Mouse (Mus musculus) CH12.LX (cell line): Measurements from ENCODE around the gene Nfix. TPM values are rescaled to one million over a fixed set of nuclear protein-coding genes. Genes with fewer than 3 reads are reported as not detected.

Experiments
- DNase-seq: peaks from one replicate; pipeline ENCODE4 v3.0.0-alpha.2; 2013; ENCODE audit errors: extremely low read depth
- H3K27ac ChIP-seq: 2 replicates; pipeline ENCODE4 v1.5.1; 2012; ENCODE audit warnings: low read depth, mild to moderate bottlenecking, control low read depth, moderate library complexity; ENCODE audit not compliant: insufficient read depth
- H3K27me3 ChIP-seq: replicated peaks from 2 replicates; pipeline ENCODE3; 2012; ENCODE audit warnings: inconsistent platforms
- H3K36me3 ChIP-seq, 2 experiments: replicated peaks in 1 of 2; 2 replicates each; pipeline versions ENCODE3 to v1.6.1; 2012; ENCODE audit warnings: inconsistent platforms in 1 of 2, low read length in 1 of 2, mild to moderate bottlenecking in 1 of 2, mixed read lengths in 1 of 2, moderate library complexity in 1 of 2; ENCODE audit not compliant: control insufficient read depth in 1 of 2, insufficient read depth in 1 of 2
- H3K4me1 ChIP-seq, 2 experiments: 2 replicates each; pipeline ENCODE4 v1.6.1; 2012; ENCODE audit warnings: inconsistent platforms in 1 of 2, moderate library complexity in 1 of 2; ENCODE audit not compliant: insufficient read depth in 2 of 2, control insufficient read depth in 1 of 2
- H3K4me2 ChIP-seq: 2 replicates; pipeline ENCODE4 v1.6.1; 2012; ENCODE audit warnings: low read depth, mild to moderate bottlenecking, control low read depth; ENCODE audit not compliant: poor library complexity, insufficient read depth, severe bottlenecking
- H3K4me3 ChIP-seq, 3 experiments: fragments of 150-350 bp in 1 of 3; sonication (generic) in 1 of 3; replicated peaks in 1 of 3; 2 replicates each; pipeline versions ENCODE3 to v1.5.1; 2011 to 2012; ENCODE audit warnings: low read depth in 2 of 3, low read length in 2 of 3, mild to moderate bottlenecking in 2 of 3, moderate library complexity in 2 of 3, control low read depth in 1 of 3, improper control_type of control experiment in 1 of 3, inconsistent platforms in 1 of 3, mixed read lengths in 1 of 3; ENCODE audit not compliant: poor library complexity in 1 of 3
- H3K79me2 ChIP-seq: replicated peaks from 2 replicates; pipeline ENCODE4 v1.6.1; 2012; ENCODE audit warnings: mild to moderate bottlenecking, moderate library complexity; ENCODE audit not compliant: control insufficient read depth, poor library complexity, insufficient read depth, severe bottlenecking; ENCODE audit errors: extremely low read depth
- H3K9ac ChIP-seq: 2 replicates; pipeline ENCODE4 v1.6.1; 2012; ENCODE audit warnings: low read depth, mild to moderate bottlenecking, control low read depth, moderate library complexity; ENCODE audit not compliant: insufficient read depth
- H3K9me3 ChIP-seq: replicated peaks from 2 replicates; pipeline ENCODE3; 2012; ENCODE audit warnings: low read length, inconsistent platforms, mixed read lengths
- BHLHE40 ChIP-seq: IDR thresholded peaks from 2 replicates; pipeline ENCODE4 v1.6.1; 2011; ENCODE audit warnings: mild to moderate bottlenecking, low read depth, low read length, improper control_type of control experiment
- CHD1 ChIP-seq: IDR thresholded peaks from 2 replicates; pipeline ENCODE4 v1.6.1; 2012; ENCODE audit warnings: low read depth, low read length, improper control_type of control experiment, inconsistent platforms
- E2F4 ChIP-seq: IDR thresholded peaks from 2 replicates; pipeline ENCODE4 v1.6.1; 2011; ENCODE audit warnings: low read depth, low read length, improper control_type of control experiment; ENCODE audit not compliant: insufficient replicate concordance
- ELF1 ChIP-seq: IDR thresholded peaks from 2 replicates; pipeline ENCODE4 v1.6.1; 2014; ENCODE audit warnings: low read depth, mild to moderate bottlenecking, inconsistent platforms, low read length, improper control_type of control experiment
- EP300 ChIP-seq: IDR thresholded peaks from 2 replicates; pipeline ENCODE4 v1.6.1; 2011; ENCODE audit warnings: low read length, improper control_type of control experiment
- GABPA ChIP-seq: IDR thresholded peaks from 2 replicates; pipeline ENCODE4 v1.6.1; 2012; ENCODE audit warnings: low read depth, low read length, improper control_type of control experiment, inconsistent platforms; ENCODE audit not compliant: insufficient replicate concordance
- HCFC1 ChIP-seq: IDR thresholded peaks from 2 replicates; pipeline ENCODE4 v1.6.1; 2012; ENCODE audit warnings: low read depth, mild to moderate bottlenecking, inconsistent platforms, low read length, improper control_type of control experiment
- IRF4 ChIP-seq: IDR thresholded peaks from 2 replicates; pipeline ENCODE4 v1.6.1; 2014; ENCODE audit warnings: low read depth, mild to moderate bottlenecking, inconsistent platforms, low read length, improper control_type of control experiment
- KAT2A ChIP-seq: IDR thresholded peaks from 2 replicates; pipeline ENCODE4 v1.6.1; 2012; ENCODE audit warnings: low read length, improper control_type of control experiment, inconsistent platforms; ENCODE audit not compliant: insufficient replicate concordance
- MAFK ChIP-seq: IDR thresholded peaks from 2 replicates; pipeline ENCODE4 v1.6.1; 2011; ENCODE audit warnings: low read length, improper control_type of control experiment; ENCODE audit not compliant: insufficient replicate concordance
- MAX ChIP-seq: IDR thresholded peaks from 2 replicates; pipeline ENCODE4 v1.6.1; 2011; ENCODE audit warnings: low read length, improper control_type of control experiment
- MAZ ChIP-seq: IDR thresholded peaks from 2 replicates; pipeline ENCODE4 v1.6.1; 2012; ENCODE audit warnings: low read depth, mild to moderate bottlenecking, inconsistent platforms, low read length, improper control_type of control experiment, moderate library complexity
- MEF2A ChIP-seq: IDR thresholded peaks from 2 replicates; pipeline ENCODE4 v1.6.1; 2014; ENCODE audit warnings: low read depth, mild to moderate bottlenecking, inconsistent platforms, low read length, improper control_type of control experiment, borderline replicate concordance
- NELFE ChIP-seq: IDR thresholded peaks from 2 replicates; pipeline ENCODE4 v1.6.1; 2011; ENCODE audit warnings: low read depth, low read length, improper control_type of control experiment
- PAX5 ChIP-seq: IDR thresholded peaks from 2 replicates; pipeline ENCODE4 v1.6.1; 2012; ENCODE audit warnings: low read length, inconsistent platforms, mixed read lengths
- POLR2A ChIP-seq: IDR thresholded peaks from 2 replicates; pipeline ENCODE4 v1.6.1; 2011; ENCODE audit warnings: low read depth, mild to moderate bottlenecking, improper control_type of control experiment, low read length
- POLR2AphosphoS2 ChIP-seq: IDR thresholded peaks from 2 replicates; pipeline ENCODE4 v1.6.1; 2011; ENCODE audit warnings: low read depth, low read length, improper control_type of control experiment
- RAD21 ChIP-seq: IDR thresholded peaks from 2 replicates; pipeline ENCODE4 v1.6.1; 2011; ENCODE audit warnings: low read depth, mild to moderate bottlenecking, low read length, improper control_type of control experiment, moderate library complexity
- TBP ChIP-seq: conservative IDR thresholded peaks from 2 replicates; pipeline ENCODE4 v1.6.1; 2011; ENCODE audit warnings: low read depth, low read length, improper control_type of control experiment
- TCF12 ChIP-seq: IDR thresholded peaks from 2 replicates; pipeline ENCODE4 v1.6.1; 2014; ENCODE audit warnings: low read depth, mild to moderate bottlenecking, inconsistent platforms, low read length, improper control_type of control experiment
- UBTF ChIP-seq: IDR thresholded peaks from 2 replicates; pipeline ENCODE4 v1.6.1; 2012; ENCODE audit warnings: low read depth, mild to moderate bottlenecking, inconsistent platforms, low read length, improper control_type of control experiment, moderate library complexity
- USF1 ChIP-seq: IDR thresholded peaks from 2 replicates; pipeline ENCODE4 v1.6.1; 2014; ENCODE audit warnings: low read depth, mild to moderate bottlenecking, inconsistent platforms, low read length, improper control_type of control experiment
- ZNF384 ChIP-seq: IDR thresholded peaks from 2 replicates; pipeline ENCODE4 v1.6.1; 2012; ENCODE audit warnings: low read depth, low read length, improper control_type of control experiment, inconsistent platforms
- dilution Hi-C: fragments of 300-500 bp; cut with MboI; formaldehyde crosslinking; loops from 2 replicates; pipeline ENCODE4 v1.14.3; 2020; ENCODE audit warnings: low sequenced_read_pairs; ENCODE audit not compliant: extremely low pct_unique_long_range_greater_than_20kb, extremely low pct_ligation_motif_present
- in situ Hi-C: fragments of 300-500 bp; cut with MboI; formaldehyde crosslinking; loops from 3 replicates; pipeline ENCODE4 v1.14.3; 2019; ENCODE audit warnings: low sequenced_read_pairs, low pct_ligation_motif_present, low pct_unique_long_range_greater_than_20kb, mixed read lengths
- polyA plus RNA-seq: library from polyadenylated mRNA; unstranded; fragments of >175 nt; gene quantifications from 2 replicates; pipeline ENCODE4 v1.2.1, GENCODE M21; 2012; ENCODE audit warnings: low read depth; ENCODE audit not compliant: insufficient read length
- total RNA-seq, 2 experiments: library from RNA; depleted of rRNA; stranded (reverse); fragments of 300-350 nt in 1 of 2; fragments of >200 nt in 1 of 2; gene quantifications; 2 replicates each; pipeline ENCODE4 v1.2.3; 2012 to 2014

Nfix gene
- total and polyA plus RNA-seq, 3 experiments: 0.09 to 10.5 (median 1.1) TPM

- Histone ChIP-seq H3K79me2 (no peaks in the 10 kb centered on the region), H3K36me3 (no peaks in the 10 kb centered on the region), H3K4me3 (no peak overlapping the region), H3K27me3 (peaks cover 88% of the 10 kb centered on the region), H3K9ac (no peak overlapping the region), H3K27ac (no peak overlapping the region), H3K9me3 (peaks cover 7% of the 10 kb centered on the region), H3K4me1 (peaks cover 3 to 4% of the 10 kb centered on the region in 2 experiments), H3K4me2 (no peak overlapping the region)
- TF ChIP-seq USF1 (no peak), ZNF384 (no peak), HCFC1 (no peak), UBTF (no peak), IRF4 (no peak), POLR2AphosphoS2 (no peak), KAT2A (no peak), E2F4 (no peak)
- in situ Hi-C loops: no loop called here
- DNase-seq: no peak
- dilution Hi-C loops: no loop called here
These were observed 1.6 kb downstream of the Nfix start for GRCm38 (mm10) chr8:84798446-84799135.

GRCm38 (mm10) chr8:84797971-84798370 is 2.2 kb downstream of the Nfix start:
- no peak for DNase-seq
- H3K27me3 ChIP-seq: peaks cover 88% of the 10 kb centered on the region
- dilution Hi-C loops (no loop called here), in situ Hi-C loops (no loop called here)
- TF ChIP-seq ELF1 (no peak), EP300 (no peak), POLR2AphosphoS2 (no peak), MEF2A (no peak), HCFC1 (no peak), MAZ (no peak), CHD1 (no peak), UBTF (no peak), ZNF384 (no peak), POLR2A (no peak), RAD21 (no peak), BHLHE40 (no peak), PAX5 (no peak), GABPA (no peak), NELFE (no peak), MAX (no peak), KAT2A (no peak), TCF12 (no peak), MAFK (no peak), TBP (no peak)
- H3K4me2 ChIP-seq: no peak overlapping the region
- H3K27ac ChIP-seq: no peak overlapping the region
- no peaks in the 10 kb centered on the region for H3K36me3 ChIP-seq
- H3K9me3 ChIP-seq: peaks cover 7% of the 10 kb centered on the region
- no peak overlapping the region for H3K9ac ChIP-seq
- no peak overlapping the region for H3K4me3 ChIP-seq
- no peaks in the 10 kb centered on the region for H3K79me2 ChIP-seq
- peaks cover 3 to 4% of the 10 kb centered on the region in 2 experiments for H3K4me1 ChIP-seq
